Mouse (Mus musculus) midbrain, embryonic 11.5 days (tissue): ENCODE results near the gene Lrba. TPM values are rescaled to one million over a fixed set of nuclear protein-coding genes. Genes with fewer than 3 reads are reported as not detected.

Source experiments
- ATAC-seq: fragments of 200-750 bp; cut with Nextera tagmentation; 2 replicates; pipeline ENCODE4 v1.8.0; 2017; ENCODE audit warnings: moderate TSS enrichment, moderate library complexity; ENCODE audit not compliant: low FRiP score
- DNase-seq: peaks from one replicate; pipeline ENCODE4 v3.0.0; 2015; ENCODE audit warnings: low spot score; ENCODE audit errors: missing footprints
- H3K27ac ChIP-seq: fragments of 300-500 bp; sonication (generic); 2 replicates; pipeline ENCODE4 v1.5.1; 2014; ENCODE audit warnings: low read depth, low read length
- H3K27me3 ChIP-seq: fragments of 300-500 bp; sonication (generic); 2 replicates; pipeline ENCODE4 v1.6.1; 2014; ENCODE audit warnings: mild to moderate bottlenecking, low read length, moderate library complexity, mixed read lengths; ENCODE audit not compliant: control insufficient read depth, insufficient read depth
- H3K36me3 ChIP-seq: fragments of 300-500 bp; sonication (generic); 2 replicates; pipeline ENCODE4 v1.6.1; 2014; ENCODE audit warnings: mild to moderate bottlenecking, low read length, moderate library complexity, mixed read lengths; ENCODE audit not compliant: control insufficient read depth, insufficient read depth
- H3K4me1 ChIP-seq: fragments of 300-500 bp; sonication (generic); 2 replicates; pipeline ENCODE4 v1.6.1; 2014; ENCODE audit warnings: low read length; ENCODE audit not compliant: control insufficient read depth, insufficient read depth
- H3K4me2 ChIP-seq: fragments of 300-500 bp; sonication (generic); 2 replicates; pipeline ENCODE4 v1.6.1; 2014; ENCODE audit warnings: mild to moderate bottlenecking, moderate library complexity
- H3K4me3 ChIP-seq: fragments of 300-500 bp; sonication (generic); 2 replicates; pipeline ENCODE4 v1.5.1; 2014; ENCODE audit warnings: low read depth, low read length
- H3K9ac ChIP-seq: fragments of 300-500 bp; sonication (generic); 2 replicates; pipeline ENCODE4 v1.6.1; 2014; ENCODE audit warnings: low read length
- H3K9me3 ChIP-seq: fragments of 300-500 bp; sonication (generic); 2 replicates; pipeline ENCODE4 v1.6.1; 2016; ENCODE audit warnings: low read length; ENCODE audit not compliant: control insufficient read depth
- WGBS: fragments of 180-500 bp; shearing (Covaris S2); extraction: QIAGEN DNeasy Blood & Tissue Kit; methylation state at CpG from one replicate; pipeline ENCODE4 v1.1.7; 2014; 5-methylcytosine and 5-hydroxymethylcytosine counted together
- polyA plus RNA-seq: library from polyadenylated mRNA; unstranded; fragments of >200 nt; fragmentation: Nextera tagmentation; extraction: Ambion mirVana; gene quantifications from 2 replicates; pipeline ENCODE4 v1.2.1, GENCODE M21; 2014

Lrba gene
- polyA plus RNA-seq, 1 experiment from 2014 or later = 7.9 TPM

DNA sequence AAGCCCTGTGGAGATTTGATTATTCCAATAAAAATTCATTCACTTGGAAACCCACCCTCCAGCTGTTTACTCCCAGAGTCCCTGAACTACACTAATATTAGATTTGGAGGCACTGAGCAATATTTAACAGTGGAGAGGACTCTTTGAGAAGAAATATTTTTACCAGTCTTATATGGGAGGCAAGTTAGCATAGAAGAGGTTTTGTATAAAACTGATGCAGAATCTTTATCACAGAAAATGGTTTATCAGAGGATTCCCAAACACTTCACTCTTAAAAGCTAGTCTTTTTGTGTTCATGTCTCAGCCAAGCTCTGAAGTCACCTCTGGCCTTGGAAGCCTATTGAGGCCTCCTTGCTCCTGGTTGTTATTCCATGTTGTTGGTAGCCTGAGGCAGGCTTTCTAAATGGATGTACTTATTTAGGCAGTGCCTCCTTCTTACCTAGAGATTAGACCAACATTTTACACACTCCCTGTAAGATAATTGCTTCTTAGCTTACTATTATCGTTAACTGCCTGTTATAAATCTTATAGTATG lies 317.4 kb downstream of the Lrba start:
- Histone ChIP-seq H3K4me3 (peak overlapping the region; percentile 27), H3K9me3 (no peaks in the 10 kb centered on the region), H3K27ac (peak overlapping the region; percentile 48), H3K4me2 (peak overlapping the region; percentile 46), H3K9ac (0 out of 2 replicates have a peak overlapping the region, but pooled peaks have one; percentile 34), H3K27me3 (no peaks in the 10 kb centered on the region; the same call in none of the 2 replicates), H3K4me1 (peaks cover 18% of the 10 kb centered on the region), H3K36me3 (no peaks in the 10 kb centered on the region)
- 62% methylated on average over 1 of the region's 1 CpGs for WGBS
- no peak for ATAC-seq
- DNase-seq = peak; percentile 91

DNA sequence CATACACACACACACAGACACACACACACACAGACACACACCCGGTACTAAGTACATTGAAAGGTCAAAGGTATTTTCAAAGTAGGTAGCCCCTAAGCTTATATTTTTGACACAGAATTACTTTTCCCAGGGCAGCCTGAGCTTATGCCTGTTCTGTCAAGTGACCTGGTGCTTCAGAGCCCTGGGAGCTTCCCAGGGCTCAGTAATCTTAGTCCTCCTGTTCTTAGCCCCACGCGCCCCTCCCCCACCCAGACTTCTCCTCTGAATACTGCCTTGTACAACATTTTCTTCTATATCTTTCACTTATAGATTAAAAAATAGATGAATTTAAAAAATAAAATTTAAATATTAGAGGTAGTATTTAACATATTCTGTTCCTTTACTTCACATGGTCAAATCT lies 320.3 kb downstream of the Lrba start:
- DNase-seq = peak; percentile 94
- peak overlapping the region; percentile 40 for H3K4me3 ChIP-seq
- H3K27me3 ChIP-seq = peaks cover 3% of the 10 kb centered on the region
- peak; percentile 40; the same call in 1 of the 2 replicates for ATAC-seq
- peaks cover 8% of the 10 kb centered on the region for H3K4me1 ChIP-seq
- WGBS = 6% methylated on average over 3 of the region's 3 CpGs
- H3K4me2 ChIP-seq = peak overlapping the region; percentile 28
- peak overlapping the region; percentile 67 for H3K9ac ChIP-seq
- no peaks in the 10 kb centered on the region for H3K9me3 ChIP-seq
- H3K36me3 ChIP-seq = no peaks in the 10 kb centered on the region
- peak overlapping the region; percentile 53 for H3K27ac ChIP-seq

GRCm38 (mm10) chr3:86545945-86546344 lies 321.5 kb downstream of the Lrba start:
- Histone ChIP-seq H3K36me3 (no peaks in the 10 kb centered on the region), H3K4me3 (peak overlapping the region; percentile 75), H3K9me3 (no peaks in the 10 kb centered on the region), H3K9ac (peak overlapping the region; percentile 95), H3K4me2 (peak overlapping the region; percentile 58), H3K27ac (peak overlapping the region; percentile 96), H3K4me1 (peaks cover 4% of the 10 kb centered on the region; the same call in 1 of the 2 replicates), H3K27me3 (peaks cover 6% of the 10 kb centered on the region)
- ATAC-seq = no peak
- DNase-seq = peak; percentile 92
- 8% methylated on average over 5 of the region's 5 CpGs for WGBS

DNA sequence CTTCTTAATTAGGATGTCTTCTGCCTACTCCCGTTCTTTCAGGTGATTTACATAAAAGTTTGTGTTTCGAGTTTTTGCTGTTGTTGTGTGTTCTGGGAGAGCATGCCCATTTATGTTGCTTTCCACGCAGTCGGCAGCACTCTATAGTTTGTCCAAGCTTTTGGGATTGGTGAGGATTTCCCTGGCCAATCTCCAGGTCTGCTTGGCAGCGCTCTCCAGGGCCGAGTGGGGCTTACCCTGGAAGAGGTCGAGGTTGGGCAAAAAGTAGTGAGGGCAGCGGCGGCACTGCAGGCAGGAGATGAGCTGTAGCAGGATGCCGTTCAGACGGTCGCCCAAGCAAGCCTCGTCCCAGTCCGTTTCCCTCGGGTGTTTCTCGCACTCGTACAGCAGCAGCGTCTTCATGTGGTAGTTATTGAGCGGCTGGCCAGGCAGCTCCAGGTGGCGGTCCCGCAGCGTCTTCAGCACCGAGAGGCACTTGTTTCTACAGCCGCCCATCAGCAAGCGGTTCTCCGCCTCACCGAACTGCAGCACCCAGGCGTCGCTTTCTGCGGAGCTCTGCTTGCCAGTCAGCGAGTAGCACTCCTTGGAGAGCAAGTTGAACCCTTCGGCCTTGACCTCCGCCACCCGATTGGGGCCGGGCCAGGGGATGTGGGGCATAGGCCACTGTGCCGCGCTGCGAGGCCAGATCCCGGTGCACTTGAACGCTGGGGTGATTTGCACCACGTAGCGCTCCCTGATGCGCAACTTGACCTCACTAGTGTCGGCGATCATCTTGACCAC lies 322.2 kb downstream of the Lrba start:
- H3K4me3 ChIP-seq = peak overlapping the region; percentile 75
- peak overlapping the region; percentile 96 for H3K27ac ChIP-seq
- WGBS = under 1% methylated on average over 45 of the region's 45 CpGs
- H3K4me1 ChIP-seq = peaks cover 3% of the 10 kb centered on the region; the same call in 1 of the 2 replicates
- no peaks in the 10 kb centered on the region for H3K9me3 ChIP-seq
- peak overlapping the region; percentile 58 for H3K4me2 ChIP-seq
- DNase-seq (peak; percentile 97), ATAC-seq (no peak)
- peak overlapping the region; percentile 95 for H3K9ac ChIP-seq
- H3K36me3 ChIP-seq = no peaks in the 10 kb centered on the region
- peaks cover 6% of the 10 kb centered on the region for H3K27me3 ChIP-seq

- H3K4me3 ChIP-seq = peak overlapping the region; percentile 75
- no peak for DNase-seq
- peaks cover 3% of the 10 kb centered on the region; the same call in 1 of the 2 replicates for H3K4me1 ChIP-seq
- H3K9ac ChIP-seq = peak overlapping the region; percentile 95
- peaks cover 8% of the 10 kb centered on the region for H3K27me3 ChIP-seq
- peak overlapping the region; percentile 58 for H3K4me2 ChIP-seq
- H3K9me3 ChIP-seq = no peaks in the 10 kb centered on the region
- peak overlapping the region; percentile 96 for H3K27ac ChIP-seq
- no peaks in the 10 kb centered on the region for H3K36me3 ChIP-seq
- under 1% methylated on average over 42 of the region's 42 CpGs for WGBS
- no peak for ATAC-seq
These were observed 322.8 kb downstream of the Lrba start for GRCm38 (mm10) chr3:86547251-86547791.

DNA sequence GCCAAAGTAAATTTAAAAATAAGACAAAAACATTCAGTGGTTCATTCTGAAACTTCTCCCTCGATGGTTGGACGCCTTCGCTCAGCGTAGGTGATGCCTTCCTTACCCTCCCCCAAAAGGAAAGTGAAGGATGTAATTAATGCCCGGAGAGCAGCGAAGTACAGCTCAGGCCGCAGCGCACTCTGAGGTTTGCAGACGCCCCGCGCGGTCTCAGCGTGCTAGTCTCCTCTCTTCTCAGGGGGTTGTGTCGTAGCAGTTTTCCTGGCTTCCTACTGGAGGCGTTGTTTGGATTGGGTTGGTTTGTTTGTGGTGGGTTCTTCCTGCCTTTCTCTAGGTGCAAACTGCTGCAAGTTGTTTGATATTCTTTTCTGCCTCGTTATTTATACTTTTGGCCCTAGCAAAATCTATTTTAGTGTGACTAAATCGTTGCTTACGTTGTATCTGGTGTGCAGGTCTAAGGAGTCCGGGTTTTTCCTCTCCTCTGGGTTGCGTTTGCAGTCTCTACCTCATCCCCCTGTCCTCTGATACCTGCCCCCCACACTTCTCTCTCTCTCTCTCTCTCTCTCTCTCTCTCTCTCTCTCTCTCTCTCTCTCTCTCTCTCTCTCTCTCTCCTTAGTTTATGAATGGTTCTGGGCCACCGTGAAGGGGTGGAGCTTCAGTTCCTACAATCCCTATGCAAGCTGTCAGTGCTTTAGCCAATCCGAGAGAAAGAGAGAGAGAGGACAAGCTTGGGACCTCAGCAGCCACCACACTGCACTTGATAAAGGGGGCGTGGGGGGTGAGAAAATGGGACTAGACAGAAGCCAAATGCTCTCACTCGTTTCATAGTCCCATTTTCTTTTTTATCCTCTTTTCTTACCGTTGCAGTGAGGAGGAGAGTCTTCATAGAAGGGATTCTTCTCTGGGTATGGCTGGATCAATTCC lies 323.9 kb downstream of the Lrba start, which contains the start of gene Mab21l2:
Mab21l2 (minus strand) TSS at position 539 of the 925 bp plus-strand sequence.
- Histone ChIP-seq H3K4me3 (peak within 1 kb of the TSS; percentile 75), H3K27ac (peak within 1 kb of the TSS; percentile 96), H3K27me3 (peaks cover 10% of the 10 kb centered on the region), H3K4me1 (peaks cover 3% of the 10 kb centered on the region; the same call in 1 of the 2 replicates), H3K9me3 (no peaks in the 10 kb centered on the region), H3K4me2 (peak within 1 kb of the TSS; percentile 67), H3K36me3 (no peaks in the 10 kb centered on the region), H3K9ac (peak within 1 kb of the TSS; percentile 95)
- peak; percentile 97 for DNase-seq
- under 1% methylated on average over 25 of the region's 25 CpGs for WGBS
- ATAC-seq = peak; percentile 92

DNA sequence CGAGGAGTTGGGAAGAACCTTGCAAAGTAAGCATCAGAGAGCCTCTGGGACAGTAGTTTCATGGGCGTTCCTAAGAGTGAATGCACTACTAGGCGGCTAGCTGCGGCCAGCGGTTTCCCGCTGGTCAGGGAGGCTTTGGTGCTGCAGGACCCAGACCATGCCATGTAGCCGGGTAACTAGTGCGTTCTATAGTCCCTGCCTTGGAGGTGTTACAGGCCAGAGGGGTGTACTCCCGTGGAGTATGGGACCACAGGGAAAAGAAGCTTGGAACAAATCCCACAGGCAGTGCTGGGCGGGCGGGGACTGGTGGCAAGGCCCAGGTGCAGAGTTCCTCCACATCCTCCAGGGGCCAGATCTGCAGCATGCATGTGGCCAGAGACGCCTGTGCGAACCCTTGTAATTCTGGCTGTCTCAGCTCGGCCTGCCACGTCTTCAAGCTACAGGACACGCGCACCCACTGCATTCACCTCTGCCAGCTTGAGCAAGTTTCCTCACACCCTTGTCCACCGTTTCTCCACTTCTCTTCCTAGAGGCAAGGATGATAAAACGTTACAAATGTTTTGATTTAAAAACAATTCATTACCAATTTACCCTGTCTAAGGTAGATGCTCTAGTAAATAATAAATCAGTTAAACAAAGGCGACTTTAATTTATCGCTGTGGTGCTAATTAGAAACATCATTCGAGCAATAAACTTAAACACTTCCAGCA lies 326.0 kb downstream of the Lrba start:
- Histone ChIP-seq H3K9ac (peak overlapping the region; percentile 78), H3K27me3 (peaks cover 14% of the 10 kb centered on the region), H3K4me1 (peaks cover 3% of the 10 kb centered on the region; the same call in 1 of the 2 replicates), H3K4me2 (peak overlapping the region; percentile 67), H3K9me3 (no peaks in the 10 kb centered on the region), H3K27ac (peak overlapping the region; percentile 83), H3K4me3 (peak overlapping the region; percentile 39), H3K36me3 (no peaks in the 10 kb centered on the region)
- DNase-seq = peak; percentile 97
- WGBS = 1% methylated on average over 22 of the region's 22 CpGs
- peak; percentile 51 for ATAC-seq
